Mouse (Mus musculus): Measurements from ENCODE around the gene Gnrhr. TPM values are rescaled to one million over a fixed set of nuclear protein-coding genes. Genes with fewer than 3 reads are reported as not detected.

Gene Gnrhr
- total and polyA plus RNA-seq, 3 experiments = 0.22 TPM; not detected in 2

- ATAC-seq (ENCODE audit: extremely low read depth, insufficient number of reproducible peaks, low FRiP score, poor library complexity, severe bottlenecking) (peak; percentile 63), DNase-seq (ENCODE audit: low spot score) (no peak)
- Histone ChIP-seq H3K27me3 (ENCODE audit: insufficient read depth, low read length) (peaks cover 3% of the 10 kb centered on the region; the same call in 1 of the 2 replicates), H3K4me1 (ENCODE audit: insufficient read depth, low read depth, low read length) (no peaks in the 10 kb centered on the region), H3K4me3 (ENCODE audit: low read depth, low read length) (no peak overlapping the region), H3K36me3 (replicated peaks) (no peaks in the 10 kb centered on the region), H3K9me3 (replicated peaks) (no peaks in the 10 kb centered on the region)
- TF ChIP-seq CTCF (IDR thresholded peaks at IDR 0.05; ENCODE audit: low read depth, low read length) (peak; percentile 23; the same call in 1 of the 2 replicates), GATA2 (IDR thresholded peaks at IDR 0.05; ENCODE audit: borderline replicate concordance, low read depth, low read length) (no peak)
These were observed 6.9 kb downstream of the Gnrhr start for GRCm38 (mm10) chr5:86190770-86191169.

GRCm38 (mm10) chr5:86190290-86190689 lies 7.4 kb downstream of the Gnrhr start:
- ATAC-seq (ENCODE audit: extremely low read depth, insufficient number of reproducible peaks, low FRiP score, poor library complexity, severe bottlenecking) = no peak
- Histone ChIP-seq H3K4me3 (ENCODE audit: low read depth, low read length) (no peak overlapping the region), H3K36me3 (replicated peaks) (no peaks in the 10 kb centered on the region), H3K9me3 (replicated peaks) (no peaks in the 10 kb centered on the region), H3K4me1 (ENCODE audit: insufficient read depth, low read depth, low read length) (no peaks in the 10 kb centered on the region), H3K27me3 (ENCODE audit: insufficient read depth, low read length) (peaks cover 3% of the 10 kb centered on the region; the same call in 1 of the 2 replicates)
- TF ChIP-seq CTCF (IDR thresholded peaks at IDR 0.05; ENCODE audit: low read depth, low read length) = no peak
- TF ChIP-seq GATA1 (IDR thresholded peaks at IDR 0.05; ENCODE audit: borderline replicate concordance, low read length) = no peak
- TF ChIP-seq POLR2AphosphoS5 (IDR thresholded peaks at IDR 0.05; ENCODE audit: insufficient replicate concordance, low read depth, low read length) = no peak
- no peak for TF ChIP-seq TAL1 (conservative IDR thresholded peaks at IDR 0.05; ENCODE audit: low read depth, low read length)
- DNase-seq (ENCODE audit: low spot score) = no peak

GRCm38 (mm10) chr5:86187441-86187840 lies 10.3 kb downstream of the Gnrhr start:
- no peaks in the 10 kb centered on the region for H3K36me3 ChIP-seq (replicated peaks)
- no peaks in the 10 kb centered on the region for H3K9me3 ChIP-seq (replicated peaks)
- H3K4me3 ChIP-seq (ENCODE audit: low read depth, low read length) = no peak overlapping the region
- DNase-seq (ENCODE audit: low spot score) = no peak
- no peaks in the 10 kb centered on the region for H3K4me1 ChIP-seq (ENCODE audit: insufficient read depth, low read depth, low read length)
- no peak for ATAC-seq (ENCODE audit: extremely low read depth, insufficient number of reproducible peaks, low FRiP score, poor library complexity, severe bottlenecking)
- TF ChIP-seq CTCF (IDR thresholded peaks at IDR 0.05; ENCODE audit: low read depth, low read length) = no peak
- TF ChIP-seq POLR2AphosphoS5 (IDR thresholded peaks at IDR 0.05; ENCODE audit: insufficient replicate concordance, low read depth, low read length) = no peak
- TF ChIP-seq TAL1 (conservative IDR thresholded peaks at IDR 0.05; ENCODE audit: low read depth, low read length) = no peak
- no peak for TF ChIP-seq GATA2 (IDR thresholded peaks at IDR 0.05; ENCODE audit: borderline replicate concordance, low read depth, low read length)
- no peak for TF ChIP-seq GATA1 (IDR thresholded peaks at IDR 0.05; ENCODE audit: borderline replicate concordance, low read length)
- H3K27me3 ChIP-seq (ENCODE audit: insufficient read depth, low read length) = peaks cover 3% of the 10 kb centered on the region; the same call in 1 of the 2 replicates

- ATAC-seq (ENCODE audit: extremely low read depth, insufficient number of reproducible peaks, low FRiP score, poor library complexity, severe bottlenecking) (no peak), DNase-seq (ENCODE audit: low spot score) (no peak)
- Histone ChIP-seq H3K4me3 (ENCODE audit: low read depth, low read length) (no peak overlapping the region), H3K4me1 (ENCODE audit: insufficient read depth, low read depth, low read length) (peaks cover 13% of the 10 kb centered on the region), H3K36me3 (replicated peaks) (peaks cover 7% of the 10 kb centered on the region), H3K27me3 (ENCODE audit: insufficient read depth, low read length) (peaks cover 7% of the 10 kb centered on the region), H3K9me3 (replicated peaks) (no peaks in the 10 kb centered on the region)
- no peak for TF ChIP-seq GATA1 (IDR thresholded peaks at IDR 0.05; ENCODE audit: borderline replicate concordance, low read length)
- TF ChIP-seq CTCF (IDR thresholded peaks at IDR 0.05; ENCODE audit: low read depth, low read length) = no peak
- no peak for TF ChIP-seq POLR2AphosphoS5 (IDR thresholded peaks at IDR 0.05; ENCODE audit: insufficient replicate concordance, low read depth, low read length)
- no peak for TF ChIP-seq TAL1 (conservative IDR thresholded peaks at IDR 0.05; ENCODE audit: low read depth, low read length)
- TF ChIP-seq GATA2 (IDR thresholded peaks at IDR 0.05; ENCODE audit: borderline replicate concordance, low read depth, low read length) = no peak
These were observed 23.9 kb downstream of the Gnrhr start for GRCm38 (mm10) chr5:86173778-86174177.

- ATAC-seq (ENCODE audit: extremely low read depth, insufficient number of reproducible peaks, low FRiP score, poor library complexity, severe bottlenecking) = peak; percentile 99
- Histone ChIP-seq H3K4me3 (ENCODE audit: low read depth, low read length) (peak within 1 kb of the TSS; percentile 92), H3K36me3 (replicated peaks) (peaks cover 16% of the 10 kb centered on the region), H3K27me3 (ENCODE audit: insufficient read depth, low read length) (peaks cover 7% of the 10 kb centered on the region), H3K9me3 (replicated peaks) (no peaks in the 10 kb centered on the region), H3K4me1 (ENCODE audit: insufficient read depth, low read depth, low read length) (peaks cover 13% of the 10 kb centered on the region)
- DNase-seq (ENCODE audit: low spot score) = peak; percentile 82
- TF ChIP-seq GATA1 (IDR thresholded peaks at IDR 0.05; ENCODE audit: borderline replicate concordance, low read length) = no peak
- no peak for TF ChIP-seq TAL1 (conservative IDR thresholded peaks at IDR 0.05; ENCODE audit: low read depth, low read length)
- no peak for TF ChIP-seq GATA2 (IDR thresholded peaks at IDR 0.05; ENCODE audit: borderline replicate concordance, low read depth, low read length)
- no peak for TF ChIP-seq POLR2AphosphoS5 (IDR thresholded peaks at IDR 0.05; ENCODE audit: insufficient replicate concordance, low read depth, low read length)
- TF ChIP-seq CTCF (IDR thresholded peaks at IDR 0.05; ENCODE audit: low read depth, low read length) = no peak
These were observed 25.1 kb downstream of the Gnrhr start, which contains the start of gene Uba6 for GRCm38 (mm10) chr5:86172449-86173161. Uba6 (minus strand) TSS chr5:86172803.

GRCm38 (mm10) chr5:86172088-86172448 lies 25.6 kb downstream of the Gnrhr start:
- ATAC-seq (ENCODE audit: extremely low read depth, insufficient number of reproducible peaks, low FRiP score, poor library complexity, severe bottlenecking) (no peak), DNase-seq (ENCODE audit: low spot score) (no peak)
- Histone ChIP-seq H3K4me3 (ENCODE audit: low read depth, low read length) (peak overlapping the region; percentile 92), H3K36me3 (replicated peaks) (peaks cover 19% of the 10 kb centered on the region), H3K27me3 (ENCODE audit: insufficient read depth, low read length) (peaks cover 7% of the 10 kb centered on the region), H3K4me1 (ENCODE audit: insufficient read depth, low read depth, low read length) (peaks cover 13% of the 10 kb centered on the region), H3K9me3 (replicated peaks) (no peaks in the 10 kb centered on the region)
- no peak for TF ChIP-seq GATA1 (IDR thresholded peaks at IDR 0.05; ENCODE audit: borderline replicate concordance, low read length)
- no peak for TF ChIP-seq TAL1 (conservative IDR thresholded peaks at IDR 0.05; ENCODE audit: low read depth, low read length)
- no peak for TF ChIP-seq POLR2AphosphoS5 (IDR thresholded peaks at IDR 0.05; ENCODE audit: insufficient replicate concordance, low read depth, low read length)
- TF ChIP-seq CTCF (IDR thresholded peaks at IDR 0.05; ENCODE audit: low read depth, low read length) = no peak
- no peak for TF ChIP-seq GATA2 (IDR thresholded peaks at IDR 0.05; ENCODE audit: borderline replicate concordance, low read depth, low read length)

Other genes with a start within 250 kb of the Gnrhr start
- gene Cenpc1, start 132.3 kb downstream of the Gnrhr start, total RNA-seq (2014; fragmentation: Nextera tagmentation) = 65.4 and 68.9 TPM in 2 replicates
- 43.2 and 46.8 TPM in 2 replicates for gene Cenpc1, start 132.3 kb downstream of the Gnrhr start, total RNA-seq (2017)
- 3.4 and 11.1 TPM in 2 replicates for gene Cenpc1, start 132.3 kb downstream of the Gnrhr start, polyA plus RNA-seq (2012)
- gene Stap1, start 126.2 kb downstream of the Gnrhr start, total RNA-seq (2014; fragmentation: Nextera tagmentation) = 2.3 and 2.9 TPM in 2 replicates
- gene Stap1, start 126.2 kb downstream of the Gnrhr start, total RNA-seq (2017) = 0.87 and 2.9 TPM in 2 replicates
- 0.03 TPM in 1 of 2 replicates, not detected in the other for gene Stap1, start 126.2 kb downstream of the Gnrhr start, polyA plus RNA-seq (2012)
- 36.2 and 37.1 TPM in 2 replicates for gene Uba6, start 25.1 kb downstream of the Gnrhr start, total RNA-seq (2014; fragmentation: Nextera tagmentation)
- gene Uba6, start 25.1 kb downstream of the Gnrhr start, total RNA-seq (2017) = 25.6 and 30.7 TPM in 2 replicates
- 0.63 and 1.1 TPM in 2 replicates for gene Uba6, start 25.1 kb downstream of the Gnrhr start, polyA plus RNA-seq (2012)
- gene Tmprss11c, start 91.4 kb upstream of the Gnrhr start, total RNA-seq (2014; fragmentation: Nextera tagmentation) = not detected in 2 replicates
- gene Tmprss11c, start 91.4 kb upstream of the Gnrhr start, total RNA-seq (2017) = not detected in 2 replicates
- gene Tmprss11c, start 91.4 kb upstream of the Gnrhr start, polyA plus RNA-seq (2012) = not detected in 2 replicates
- gene Tmprss11d, start 175.5 kb upstream of the Gnrhr start, total RNA-seq (2014; fragmentation: Nextera tagmentation) = not detected in 2 replicates
- gene Tmprss11d, start 175.5 kb upstream of the Gnrhr start, total RNA-seq (2017) = 0.11 TPM in 1 of 2 replicates, not detected in the other
- gene Tmprss11d, start 175.5 kb upstream of the Gnrhr start, polyA plus RNA-seq (2012) = not detected in 2 replicates

Data from G1E (cell line).